10 mouse cellular contexts compared by ENCODE assay signal in genomic region chr3:38712078-38712873, GRCm38 (mm10).
DNase-seq lines count a peak whose midpoint lies in the region; ATAC-seq and TF ChIP-seq lines count a peak whose summit lies in the region.
"Had no signal": no experiment of that assay in that cellular context is flagged by ENCODE, and none has a peak within 500 bp of the region (broad histone marks: within the 10 kb centered on the region; RNA-seq: fewer than 3 reads in every experiment).

No protein-coding gene starts in this region.

- TF ChIP-seq POLR2A in brain, embryonic 14.5 days (IDR thresholded peaks at IDR 0.05; ENCODE audit: borderline replicate concordance, extremely low read depth, insufficient read depth, insufficient read length, poor library complexity, severe bottlenecking): no peak

- TF ChIP-seq CTCF in brain, embryonic 14.5 days (IDR thresholded peaks at IDR 0.05; ENCODE audit: borderline replicate concordance, extremely low read depth, insufficient read depth, insufficient read length): no peak

- peak overlapping the region; percentile 13; the same call in 1 of the 2 replicates for H3K4me2 ChIP-seq in heart, embryonic 15.5 days
- H3K4me2 ChIP-seq in forebrain, embryonic 12.5 days: peak overlapping the region; percentile 3; the same call in 1 of the 2 replicates
- peak overlapping the region; percentile 15; the same call in 1 of the 2 replicates for H3K4me2 ChIP-seq in midbrain, embryonic 12.5 days (replicated peaks)

- 20% methylated on average over 9 of the region's 9 CpGs for WGBS in heart, embryonic 15.5 days
- 14% methylated on average over 9 of the region's 9 CpGs for WGBS in forebrain, embryonic 12.5 days
- 17% methylated on average over 9 of the region's 9 CpGs for WGBS in midbrain, embryonic 12.5 days

- no peaks in the 10 kb centered on the region for H3K36me3 ChIP-seq in heart, embryonic 15.5 days
- H3K36me3 ChIP-seq in forebrain, embryonic 12.5 days (replicated peaks): no peaks in the 10 kb centered on the region
- no peaks in the 10 kb centered on the region for H3K36me3 ChIP-seq in midbrain, embryonic 12.5 days

- H3K27me3 ChIP-seq in heart, embryonic 15.5 days: no peaks in the 10 kb centered on the region
- no peaks in the 10 kb centered on the region for H3K27me3 ChIP-seq in forebrain, embryonic 12.5 days
- no peaks in the 10 kb centered on the region for H3K27me3 ChIP-seq in midbrain, embryonic 12.5 days

- H3K9ac ChIP-seq in heart, embryonic 15.5 days: no peak overlapping the region
- 0 out of 2 replicates have a peak overlapping the region, but pooled peaks have one; percentile 8 for H3K9ac ChIP-seq in forebrain, embryonic 12.5 days
- no peak overlapping the region for H3K9ac ChIP-seq in midbrain, embryonic 12.5 days (replicated peaks)

- ATAC-seq in heart, embryonic 15.5 days (replicated peaks; ENCODE audit: insufficient number of reproducible peaks, insufficient read depth, low FRiP score, low read depth): no peak
- ATAC-seq in forebrain, embryonic 12.5 days (ENCODE audit: low FRiP score): peak; percentile 89
- ATAC-seq in midbrain, embryonic 12.5 days (ENCODE audit: low FRiP score, low read depth): peak; percentile 80

- H3K4me3 ChIP-seq in heart, embryonic 15.5 days: no peak overlapping the region
- H3K4me3 ChIP-seq in forebrain, embryonic 12.5 days (replicated peaks): no peak overlapping the region
- H3K4me3 ChIP-seq in midbrain, embryonic 12.5 days: no peak overlapping the region

- DNase-seq in heart, postnatal 14 days: no peak
- peak; percentile 95 for DNase-seq in brain, embryonic 14.5 days (ENCODE audit: low read depth)
- DNase-seq in thymus, postnatal 25 days: no peak
- no peak for DNase-seq in spleen, adult 18-20 months
- no peak for DNase-seq in T-cell, adult 2 months (ENCODE audit: low spot score)
- DNase-seq: cerebellum, adult 11 months; kidney, adult 18-20 months had no signal

- H3K9me3 ChIP-seq in heart, embryonic 15.5 days (replicated peaks): no peaks in the 10 kb centered on the region
- H3K9me3 ChIP-seq in forebrain, embryonic 12.5 days: no peaks in the 10 kb centered on the region
- H3K9me3 ChIP-seq in midbrain, embryonic 12.5 days: no peaks in the 10 kb centered on the region

- peaks cover 12% of the 10 kb centered on the region for H3K4me1 ChIP-seq in heart, embryonic 15.5 days (replicated peaks)
- H3K4me1 ChIP-seq in forebrain, embryonic 12.5 days: peaks cover 33% of the 10 kb centered on the region
- peaks cover 22% of the 10 kb centered on the region for H3K4me1 ChIP-seq in midbrain, embryonic 12.5 days

- H3K27ac ChIP-seq in heart, embryonic 15.5 days: no peak overlapping the region
- H3K27ac ChIP-seq in forebrain, embryonic 12.5 days: peak overlapping the region; percentile 77
- H3K27ac ChIP-seq in midbrain, embryonic 12.5 days (replicated peaks): peak overlapping the region; percentile 78

- intact Hi-C loops in heart, postnatal 14 days (cut with DNase I): no loop called here
